Mouse (Mus musculus) CH12.LX (cell line): ENCODE results near the gene Arl8b. TPM values are rescaled to one million over a fixed set of nuclear protein-coding genes. Genes with fewer than 3 reads are reported as not detected.

ENCODE experiments used
- DNase-seq: peaks from one replicate; pipeline ENCODE4 v3.0.0-alpha.2; 2013; ENCODE audit errors: extremely low read depth
- H3K27ac ChIP-seq: 2 replicates; pipeline ENCODE4 v1.5.1; 2012; ENCODE audit warnings: low read depth, mild to moderate bottlenecking, control low read depth, moderate library complexity; ENCODE audit not compliant: insufficient read depth
- H3K27me3 ChIP-seq: replicated peaks from 2 replicates; pipeline ENCODE3; 2012; ENCODE audit warnings: inconsistent platforms
- H3K36me3 ChIP-seq, 2 experiments: replicated peaks in 1 of 2; 2 replicates each; pipeline versions ENCODE3 to v1.6.1; 2012; ENCODE audit warnings: inconsistent platforms in 1 of 2, low read length in 1 of 2, mild to moderate bottlenecking in 1 of 2, mixed read lengths in 1 of 2, moderate library complexity in 1 of 2; ENCODE audit not compliant: control insufficient read depth in 1 of 2, insufficient read depth in 1 of 2
- H3K4me1 ChIP-seq, 2 experiments: 2 replicates each; pipeline ENCODE4 v1.6.1; 2012; ENCODE audit warnings: inconsistent platforms in 1 of 2, moderate library complexity in 1 of 2; ENCODE audit not compliant: insufficient read depth in 2 of 2, control insufficient read depth in 1 of 2
- H3K4me2 ChIP-seq: 2 replicates; pipeline ENCODE4 v1.6.1; 2012; ENCODE audit warnings: low read depth, mild to moderate bottlenecking, control low read depth; ENCODE audit not compliant: poor library complexity, insufficient read depth, severe bottlenecking
- H3K4me3 ChIP-seq, 3 experiments: fragments of 150-350 bp in 1 of 3; sonication (generic) in 1 of 3; replicated peaks in 1 of 3; 2 replicates each; pipeline versions ENCODE3 to v1.5.1; 2011 to 2012; ENCODE audit warnings: low read depth in 2 of 3, low read length in 2 of 3, mild to moderate bottlenecking in 2 of 3, moderate library complexity in 2 of 3, control low read depth in 1 of 3, improper control_type of control experiment in 1 of 3, inconsistent platforms in 1 of 3, mixed read lengths in 1 of 3; ENCODE audit not compliant: poor library complexity in 1 of 3
- H3K79me2 ChIP-seq: replicated peaks from 2 replicates; pipeline ENCODE4 v1.6.1; 2012; ENCODE audit warnings: mild to moderate bottlenecking, moderate library complexity; ENCODE audit not compliant: control insufficient read depth, poor library complexity, insufficient read depth, severe bottlenecking; ENCODE audit errors: extremely low read depth
- H3K9ac ChIP-seq: 2 replicates; pipeline ENCODE4 v1.6.1; 2012; ENCODE audit warnings: low read depth, mild to moderate bottlenecking, control low read depth, moderate library complexity; ENCODE audit not compliant: insufficient read depth
- H3K9me3 ChIP-seq: replicated peaks from 2 replicates; pipeline ENCODE3; 2012; ENCODE audit warnings: low read length, inconsistent platforms, mixed read lengths
- BHLHE40 ChIP-seq: IDR thresholded peaks from 2 replicates; pipeline ENCODE4 v1.6.1; 2011; ENCODE audit warnings: mild to moderate bottlenecking, low read depth, low read length, improper control_type of control experiment
- CTCF ChIP-seq, 2 experiments: IDR thresholded peaks in 1 of 2; conservative IDR thresholded peaks in 1 of 2; 2 replicates each; pipeline ENCODE4 v1.5.1; 2011 to 2012; ENCODE audit warnings: low read depth in 2 of 2, low read length in 2 of 2, improper control_type of control experiment in 1 of 2, inconsistent platforms in 1 of 2, mild to moderate bottlenecking in 1 of 2, moderate library complexity in 1 of 2
- ELF1 ChIP-seq: IDR thresholded peaks from 2 replicates; pipeline ENCODE4 v1.6.1; 2014; ENCODE audit warnings: low read depth, mild to moderate bottlenecking, inconsistent platforms, low read length, improper control_type of control experiment
- EP300 ChIP-seq: IDR thresholded peaks from 2 replicates; pipeline ENCODE4 v1.6.1; 2011; ENCODE audit warnings: low read length, improper control_type of control experiment
- ETS1 ChIP-seq: conservative IDR thresholded peaks from 2 replicates; pipeline ENCODE4 v1.6.1; 2012; ENCODE audit warnings: low read depth, mild to moderate bottlenecking, inconsistent platforms, low read length, improper control_type of control experiment, moderate library complexity
- HCFC1 ChIP-seq: IDR thresholded peaks from 2 replicates; pipeline ENCODE4 v1.6.1; 2012; ENCODE audit warnings: low read depth, mild to moderate bottlenecking, inconsistent platforms, low read length, improper control_type of control experiment
- IRF4 ChIP-seq: IDR thresholded peaks from 2 replicates; pipeline ENCODE4 v1.6.1; 2014; ENCODE audit warnings: low read depth, mild to moderate bottlenecking, inconsistent platforms, low read length, improper control_type of control experiment
- KAT2A ChIP-seq: IDR thresholded peaks from 2 replicates; pipeline ENCODE4 v1.6.1; 2012; ENCODE audit warnings: low read length, improper control_type of control experiment, inconsistent platforms; ENCODE audit not compliant: insufficient replicate concordance
- MAFK ChIP-seq: IDR thresholded peaks from 2 replicates; pipeline ENCODE4 v1.6.1; 2011; ENCODE audit warnings: low read length, improper control_type of control experiment; ENCODE audit not compliant: insufficient replicate concordance
- MAX ChIP-seq: IDR thresholded peaks from 2 replicates; pipeline ENCODE4 v1.6.1; 2011; ENCODE audit warnings: low read length, improper control_type of control experiment
- MEF2A ChIP-seq: IDR thresholded peaks from 2 replicates; pipeline ENCODE4 v1.6.1; 2014; ENCODE audit warnings: low read depth, mild to moderate bottlenecking, inconsistent platforms, low read length, improper control_type of control experiment, borderline replicate concordance
- MXI1 ChIP-seq: IDR thresholded peaks from 2 replicates; pipeline ENCODE4 v1.6.1; 2011; ENCODE audit warnings: mild to moderate bottlenecking, low read depth, low read length, improper control_type of control experiment
- NELFE ChIP-seq: IDR thresholded peaks from 2 replicates; pipeline ENCODE4 v1.6.1; 2011; ENCODE audit warnings: low read depth, low read length, improper control_type of control experiment
- NRF1 ChIP-seq: IDR thresholded peaks from 2 replicates; pipeline ENCODE4 v1.6.1; 2014; ENCODE audit warnings: low read depth, mild to moderate bottlenecking, inconsistent platforms, low read length, improper control_type of control experiment, moderate library complexity
- POLR2A ChIP-seq: IDR thresholded peaks from 2 replicates; pipeline ENCODE4 v1.6.1; 2011; ENCODE audit warnings: low read depth, mild to moderate bottlenecking, improper control_type of control experiment, low read length
- POLR2AphosphoS2 ChIP-seq: IDR thresholded peaks from 2 replicates; pipeline ENCODE4 v1.6.1; 2011; ENCODE audit warnings: low read depth, low read length, improper control_type of control experiment
- RAD21 ChIP-seq: IDR thresholded peaks from 2 replicates; pipeline ENCODE4 v1.6.1; 2011; ENCODE audit warnings: low read depth, mild to moderate bottlenecking, low read length, improper control_type of control experiment, moderate library complexity
- RCOR1 ChIP-seq: conservative IDR thresholded peaks from 2 replicates; pipeline ENCODE4 v1.6.1; 2012; ENCODE audit warnings: low read depth, mild to moderate bottlenecking, inconsistent platforms, low read length, improper control_type of control experiment
- SIN3A ChIP-seq: IDR thresholded peaks from 2 replicates; pipeline ENCODE4 v1.6.1; 2012; ENCODE audit warnings: low read length, improper control_type of control experiment, inconsistent platforms
- TCF12 ChIP-seq: IDR thresholded peaks from 2 replicates; pipeline ENCODE4 v1.6.1; 2014; ENCODE audit warnings: low read depth, mild to moderate bottlenecking, inconsistent platforms, low read length, improper control_type of control experiment
- UBTF ChIP-seq: IDR thresholded peaks from 2 replicates; pipeline ENCODE4 v1.6.1; 2012; ENCODE audit warnings: low read depth, mild to moderate bottlenecking, inconsistent platforms, low read length, improper control_type of control experiment, moderate library complexity
- USF1 ChIP-seq: IDR thresholded peaks from 2 replicates; pipeline ENCODE4 v1.6.1; 2014; ENCODE audit warnings: low read depth, mild to moderate bottlenecking, inconsistent platforms, low read length, improper control_type of control experiment
- USF2 ChIP-seq: conservative IDR thresholded peaks from 2 replicates; pipeline ENCODE4 v1.6.1; 2011; ENCODE audit warnings: low read depth, low read length, improper control_type of control experiment
- ZKSCAN1 ChIP-seq: IDR thresholded peaks from 2 replicates; pipeline ENCODE4 v1.6.1; 2012; ENCODE audit warnings: low read depth, inconsistent platforms, low read length, improper control_type of control experiment, borderline replicate concordance
- ZMIZ1 ChIP-seq: IDR thresholded peaks from 2 replicates; pipeline ENCODE4 v1.6.1; 2012; ENCODE audit warnings: low read depth, mild to moderate bottlenecking, inconsistent platforms, low read length, improper control_type of control experiment
- dilution Hi-C: fragments of 300-500 bp; cut with MboI; formaldehyde crosslinking; loops from 2 replicates; pipeline ENCODE4 v1.14.3; 2020; ENCODE audit warnings: low sequenced_read_pairs; ENCODE audit not compliant: extremely low pct_unique_long_range_greater_than_20kb, extremely low pct_ligation_motif_present
- in situ Hi-C: fragments of 300-500 bp; cut with MboI; formaldehyde crosslinking; loops from 3 replicates; pipeline ENCODE4 v1.14.3; 2019; ENCODE audit warnings: low sequenced_read_pairs, low pct_ligation_motif_present, low pct_unique_long_range_greater_than_20kb, mixed read lengths
- polyA plus RNA-seq: library from polyadenylated mRNA; unstranded; fragments of >175 nt; gene quantifications from 2 replicates; pipeline ENCODE4 v1.2.1, GENCODE M21; 2012; ENCODE audit warnings: low read depth; ENCODE audit not compliant: insufficient read length
- total RNA-seq, 2 experiments: library from RNA; depleted of rRNA; stranded (reverse); fragments of 300-350 nt in 1 of 2; fragments of >200 nt in 1 of 2; gene quantifications; 2 replicates each; pipeline ENCODE4 v1.2.3; 2012 to 2014

Gene Arl8b
- total and polyA plus RNA-seq, 3 experiments, result 47.8 to 170 (median 141) TPM

DNA sequence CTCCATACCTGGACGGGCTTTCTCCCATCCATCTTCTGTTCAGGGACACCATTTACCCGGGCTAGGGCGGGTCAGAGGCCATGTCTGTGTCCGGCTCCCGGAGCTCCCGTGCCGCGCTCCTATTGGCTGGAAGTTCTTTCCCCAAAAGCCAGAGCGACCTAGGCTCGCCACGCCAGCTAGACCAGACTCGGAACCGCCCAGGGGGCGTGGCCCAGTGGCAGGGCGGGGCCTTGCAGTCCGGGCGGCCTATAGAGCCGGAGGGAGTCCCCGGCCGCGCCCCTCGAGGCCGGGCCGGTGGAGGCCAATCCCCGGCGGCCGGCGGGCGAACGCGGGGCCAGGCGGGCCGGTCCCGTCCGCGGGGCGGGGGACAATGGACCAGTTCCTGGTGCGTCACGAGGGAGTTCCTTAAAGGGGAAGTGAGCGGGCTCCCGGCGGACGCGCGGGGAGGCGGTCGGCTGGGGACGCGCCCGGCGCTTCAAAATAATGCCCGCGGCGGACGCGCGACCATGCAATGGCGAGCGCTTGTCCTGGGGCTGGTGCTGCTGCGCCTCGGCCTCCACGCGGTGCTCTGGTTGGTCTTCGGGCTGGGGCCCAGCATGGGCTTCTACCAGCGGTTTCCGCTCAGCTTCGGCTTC is 45.5 kb downstream of the Arl8b start, which contains the start of gene Edem1:
Edem1 (plus strand) TSS at position 408 of the 635 bp plus-strand sequence.
- dilution Hi-C loops, result no loop called here
- H3K79me2 ChIP-seq, result peaks cover 46% of the 10 kb centered on the region
- TF ChIP-seq SIN3A, result peak; percentile 94
- peak; percentile 78 for TF ChIP-seq IRF4
- TF ChIP-seq EP300, result no peak
- no peak for TF ChIP-seq RCOR1
- TF ChIP-seq BHLHE40, result 0 out of 2 replicates have a peak, but pooled peaks have one; percentile 11
- TF ChIP-seq CTCF (conservative IDR thresholded peaks at IDR 0.05 in 1 of 2, IDR thresholded peaks at IDR 0.05 in 1 of 2; ENCODE audit: low read depth in 2 of 2, low read length in 2 of 2), result no peak
- no peak; the same call in 1 of the 2 replicates for TF ChIP-seq NRF1
- TF ChIP-seq MXI1, result peak; percentile 77; the same call in 1 of the 2 replicates
- peak; percentile 65 for TF ChIP-seq TCF12
- no peak for TF ChIP-seq UBTF
- TF ChIP-seq USF2, result no peak
- peak; percentile 92 for TF ChIP-seq ELF1
- TF ChIP-seq KAT2A, result no peak
- peak; percentile 62; the same call in 1 of the 2 replicates for TF ChIP-seq HCFC1
- peak; percentile 53; the same call in 1 of the 2 replicates for TF ChIP-seq MEF2A
- no peak for TF ChIP-seq MAFK
- no peak for TF ChIP-seq RAD21
- TF ChIP-seq ZKSCAN1, result no peak
- TF ChIP-seq NELFE, result peak; percentile 82
- peak; percentile 87 for TF ChIP-seq POLR2A
- TF ChIP-seq USF1, result peak; percentile 20
- TF ChIP-seq ETS1, result peak; percentile 39
- TF ChIP-seq ZMIZ1, result peak; percentile 95
- TF ChIP-seq POLR2AphosphoS2, result peak; percentile 61; the same call in 1 of the 2 replicates
- TF ChIP-seq MAX, result no peak
- in situ Hi-C loops, result no loop called here
- H3K4me1 ChIP-seq, result peaks cover 2 to 39% of the 10 kb centered on the region in 2 experiments; a peak in 3 of 4 replicates
- peak within 1 kb of the TSS; percentile 87 for H3K9ac ChIP-seq
- H3K27ac ChIP-seq, result peak within 1 kb of the TSS; percentile 44
- peak within 1 kb of the TSS; percentile 92 for H3K4me2 ChIP-seq
- no peaks in the 10 kb centered on the region for H3K9me3 ChIP-seq
- H3K27me3 ChIP-seq, result no peaks in the 10 kb centered on the region
- peaks cover 5 to 11% of the 10 kb centered on the region in 2 experiments for H3K36me3 ChIP-seq
- H3K4me3 ChIP-seq, result peak within 1 kb of the TSS; percentile 83 to 96 (median 91)
- peak; percentile 96 for DNase-seq
